Mouse (Mus musculus): Measurements from ENCODE around the gene Fam171a2.
A peak's percentile ranks its signal among the peaks of the same experiment; 100 is the strongest.
"Not testable (repeated sequence)": the region's sequence is repeated elsewhere in the genome, so short reads cannot be mapped to it uniquely, and the experiment has no call there.

Fam171a2 gene

GRCm38 (mm10) chr11:102410345-102410744 lies 37.1 kb downstream of the Fam171a2 start:
- DNase-seq (ENCODE audit: low spot score in 2 of 2) = not testable (repeated sequence)

GRCm38 (mm10) chr11:102409795-102410330 lies 37.6 kb downstream of the Fam171a2 start:
- DNase-seq (ENCODE audit: low spot score in 2 of 2) = no peak

GRCm38 (mm10) chr11:102408888-102409794 lies 38.3 kb downstream of the Fam171a2 start:
- DNase-seq (ENCODE audit: low spot score in 2 of 2) = peak in 1 of 2 experiments; percentile 4

GRCm38 (mm10) chr11:102408344-102408876 lies 39.1 kb downstream of the Fam171a2 start:
- DNase-seq (ENCODE audit: low spot score in 2 of 2) = peak; percentile 95 to 98

- no peak for DNase-seq (ENCODE audit: low spot score in 2 of 2)
Observed at GRCm38 (mm10) chr11:102407834-102408215, 39.7 kb downstream of the Fam171a2 start, which contains the start of gene Slc25a39. Gene Slc25a39 (minus strand): TSS chr11:102407946.

GRCm38 (mm10) chr11:102406900-102407833 lies 40.3 kb downstream of the Fam171a2 start:
- DNase-seq (ENCODE audit: low spot score in 2 of 2) = peak in 1 of 2 experiments; percentile 81

GRCm38 (mm10) chr11:102406401-102406800 lies 41.1 kb downstream of the Fam171a2 start:
- DNase-seq (ENCODE audit: low spot score in 2 of 2) = peak in 1 of 2 experiments; percentile 5

GRCm38 (mm10) chr11:102405544-102406285 lies 41.8 kb downstream of the Fam171a2 start:
- DNase-seq (ENCODE audit: low spot score in 2 of 2) = peak in 1 of 2 experiments; percentile 5

- DNase-seq (ENCODE audit: low spot score in 2 of 2) = peak in 1 of 2 experiments; percentile 4
Observed at GRCm38 (mm10) chr11:102404161-102405010, 43.1 kb downstream of the Fam171a2 start.

- DNase-seq (ENCODE audit: low spot score in 2 of 2) = peak in 1 of 2 experiments; percentile 2
Observed at GRCm38 (mm10) chr11:102403657-102404056, 43.8 kb downstream of the Fam171a2 start.

GRCm38 (mm10) chr11:102401898-102402500 lies 45.5 kb downstream of the Fam171a2 start:
- no peak for DNase-seq (ENCODE audit: low spot score in 2 of 2)

- DNase-seq (ENCODE audit: low spot score in 2 of 2) = no peak
Observed at GRCm38 (mm10) chr11:102400513-102401084, 46.9 kb downstream of the Fam171a2 start.

GRCm38 (mm10) chr11:102399610-102400072 lies 47.8 kb downstream of the Fam171a2 start:
- peak in 1 of 2 experiments; percentile 22 for DNase-seq (ENCODE audit: low spot score in 2 of 2)

GRCm38 (mm10) chr11:102399107-102399506 lies 48.4 kb downstream of the Fam171a2 start:
- DNase-seq (ENCODE audit: low spot score in 2 of 2) = no peak

- peak in 1 of 2 experiments; percentile 63 for DNase-seq (ENCODE audit: low spot score in 2 of 2)
Observed at GRCm38 (mm10) chr11:102398007-102398825, 49.3 kb downstream of the Fam171a2 start.

- peak in 1 of 2 experiments; percentile 61 for DNase-seq (ENCODE audit: low spot score in 2 of 2)
Observed at GRCm38 (mm10) chr11:102396671-102397141, 50.8 kb downstream of the Fam171a2 start.

- peak in 1 of 2 experiments; percentile 4 for DNase-seq (ENCODE audit: low spot score in 2 of 2)
Observed at GRCm38 (mm10) chr11:102396263-102396662, 51.2 kb downstream of the Fam171a2 start.

GRCm38 (mm10) chr11:102395250-102395649 lies 52.2 kb downstream of the Fam171a2 start:
- DNase-seq (ENCODE audit: low spot score in 2 of 2) = peak in 1 of 2 experiments; percentile 17
